Mouse (Mus musculus) megakaryocyte, embryonic 14.5 days (primary cell): ENCODE measurements around the gene Mamdc2. TPM values are rescaled to one million over a fixed set of nuclear protein-coding genes. Genes with fewer than 3 reads are reported as not detected.

Experiments used
- H3K27me3 ChIP-seq: replicated peaks from 2 replicates; pipeline ENCODE3; 2012; ENCODE audit warnings: inconsistent platforms
- H3K36me3 ChIP-seq: replicated peaks from 2 replicates; pipeline ENCODE3; 2012; ENCODE audit warnings: low read length, inconsistent platforms, mixed read lengths
- H3K4me1 ChIP-seq: 2 replicates; pipeline ENCODE4 v1.6.1; 2012; ENCODE audit warnings: inconsistent platforms
- H3K4me3 ChIP-seq: replicated peaks from 2 replicates; pipeline ENCODE3; 2012; ENCODE audit warnings: moderate library complexity, mild to moderate bottlenecking, inconsistent platforms
- H3K9me3 ChIP-seq: 2 replicates; pipeline ENCODE4 v1.6.1; 2012; ENCODE audit warnings: inconsistent platforms
- FLI1 ChIP-seq: IDR thresholded peaks from 2 replicates; pipeline ENCODE4 v1.6.1; 2012; ENCODE audit warnings: low read length, inconsistent platforms, mixed read lengths
- GATA1 ChIP-seq: IDR thresholded peaks from 3 replicates; pipeline ENCODE4 v1.6.1; 2012; ENCODE audit warnings: mixed read lengths, low read length, inconsistent platforms, borderline replicate concordance
- polyA plus RNA-seq: library from polyadenylated mRNA; stranded (reverse); fragments of >175 nt; gene quantifications from 2 replicates; pipeline ENCODE4 v1.2.3, GENCODE M21; 2012; ENCODE audit warnings: low replicate concordance; ENCODE audit not compliant: insufficient read depth

Mamdc2 gene
- polyA plus RNA-seq, 1 experiment = 0.28 TPM

GRCm38 (mm10) chr19:23332883-23333282 lies 115.4 kb downstream of the Mamdc2 start:
- H3K9me3 ChIP-seq = no peaks in the 10 kb centered on the region
- no peaks in the 10 kb centered on the region for H3K36me3 ChIP-seq
- H3K27me3 ChIP-seq = no peaks in the 10 kb centered on the region
- H3K4me1 ChIP-seq = peaks cover 43% of the 10 kb centered on the region
- H3K4me3 ChIP-seq = no peak overlapping the region
- no peak for TF ChIP-seq FLI1
- TF ChIP-seq GATA1 = no peak

DNA sequence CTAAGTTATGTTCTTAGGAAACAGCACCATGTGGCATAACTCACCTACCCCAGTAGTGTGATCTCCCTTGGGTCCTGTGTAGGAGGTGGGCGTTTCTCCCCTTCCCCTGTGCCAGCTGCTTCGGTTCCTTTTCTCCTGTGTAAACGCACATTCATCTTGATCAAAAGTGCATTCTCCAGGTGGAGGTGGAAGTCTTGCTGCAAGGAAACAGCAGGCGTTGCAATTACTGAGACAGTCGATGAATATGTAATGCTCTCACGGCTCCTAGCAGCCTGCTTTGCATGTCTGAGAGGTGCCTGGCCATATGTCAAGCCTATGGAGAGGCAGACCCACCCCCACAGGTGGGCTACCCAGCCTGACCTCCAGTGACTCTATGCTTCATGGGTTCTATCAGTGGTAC lies 117.4 kb downstream of the Mamdc2 start:
- Histone ChIP-seq H3K27me3 (no peaks in the 10 kb centered on the region), H3K9me3 (no peaks in the 10 kb centered on the region), H3K36me3 (no peaks in the 10 kb centered on the region), H3K4me1 (peaks cover 58% of the 10 kb centered on the region), H3K4me3 (no peak overlapping the region)
- TF ChIP-seq GATA1 (no peak), FLI1 (no peak)

GRCm38 (mm10) chr19:23329346-23329745 lies 118.9 kb downstream of the Mamdc2 start:
- Histone ChIP-seq H3K27me3 (no peaks in the 10 kb centered on the region), H3K9me3 (no peaks in the 10 kb centered on the region), H3K4me1 (peaks cover 69% of the 10 kb centered on the region), H3K36me3 (no peaks in the 10 kb centered on the region), H3K4me3 (no peak overlapping the region)
- TF ChIP-seq GATA1 = no peak
- TF ChIP-seq FLI1 = no peak

GRCm38 (mm10) chr19:23327056-23327640 lies 121.1 kb downstream of the Mamdc2 start:
- Histone ChIP-seq H3K27me3 (no peaks in the 10 kb centered on the region), H3K36me3 (no peaks in the 10 kb centered on the region), H3K4me3 (no peak overlapping the region), H3K4me1 (peaks cover 82% of the 10 kb centered on the region), H3K9me3 (no peaks in the 10 kb centered on the region)
- TF ChIP-seq FLI1 (no peak), GATA1 (no peak)

GRCm38 (mm10) chr19:23323107-23323506 lies 125.1 kb downstream of the Mamdc2 start:
- no peaks in the 10 kb centered on the region for H3K36me3 ChIP-seq
- H3K27me3 ChIP-seq = no peaks in the 10 kb centered on the region
- TF ChIP-seq GATA1 (no peak), FLI1 (no peak)
- H3K9me3 ChIP-seq = no peaks in the 10 kb centered on the region
- H3K4me3 ChIP-seq = peak overlapping the region; percentile 39
- H3K4me1 ChIP-seq = peaks cover 57% of the 10 kb centered on the region

GRCm38 (mm10) chr19:23317989-23318358 lies 130.3 kb downstream of the Mamdc2 start:
- no peaks in the 10 kb centered on the region for H3K36me3 ChIP-seq
- no peaks in the 10 kb centered on the region for H3K27me3 ChIP-seq
- no peaks in the 10 kb centered on the region for H3K9me3 ChIP-seq
- H3K4me1 ChIP-seq = peaks cover 40% of the 10 kb centered on the region
- TF ChIP-seq FLI1 = no peak
- TF ChIP-seq GATA1 = no peak
- H3K4me3 ChIP-seq = no peak overlapping the region

GRCm38 (mm10) chr19:23317295-23317988 lies 130.8 kb downstream of the Mamdc2 start:
- H3K4me1 ChIP-seq = peaks cover 34% of the 10 kb centered on the region
- TF ChIP-seq FLI1 (no peak), GATA1 (no peak)
- no peaks in the 10 kb centered on the region for H3K9me3 ChIP-seq
- no peak overlapping the region for H3K4me3 ChIP-seq
- no peaks in the 10 kb centered on the region for H3K36me3 ChIP-seq
- no peaks in the 10 kb centered on the region for H3K27me3 ChIP-seq

GRCm38 (mm10) chr19:23316851-23317250 lies 131.4 kb downstream of the Mamdc2 start:
- TF ChIP-seq GATA1 (no peak), FLI1 (no peak)
- H3K36me3 ChIP-seq = no peaks in the 10 kb centered on the region
- no peaks in the 10 kb centered on the region for H3K27me3 ChIP-seq
- no peak overlapping the region for H3K4me3 ChIP-seq
- H3K9me3 ChIP-seq = no peaks in the 10 kb centered on the region
- H3K4me1 ChIP-seq = peaks cover 29% of the 10 kb centered on the region

GRCm38 (mm10) chr19:23309979-23310378 lies 138.3 kb downstream of the Mamdc2 start:
- TF ChIP-seq FLI1 (no peak), GATA1 (no peak)
- no peaks in the 10 kb centered on the region for H3K36me3 ChIP-seq

GRCm38 (mm10) chr19:23306671-23307070 lies 141.6 kb downstream of the Mamdc2 start:
- no peak overlapping the region for H3K4me3 ChIP-seq
- no peaks in the 10 kb centered on the region for H3K9me3 ChIP-seq
- H3K4me1 ChIP-seq = peaks cover 12% of the 10 kb centered on the region; the same call in 1 of the 2 replicates
- H3K36me3 ChIP-seq = no peaks in the 10 kb centered on the region
- H3K27me3 ChIP-seq = no peaks in the 10 kb centered on the region
- no peak for TF ChIP-seq FLI1
- TF ChIP-seq GATA1 = no peak

More at GRCm38 (mm10) chr19:23309979-23310378, 138.3 kb downstream of the Mamdc2 start:
- Histone ChIP-seq H3K27me3 (no peaks in the 10 kb centered on the region), H3K9me3 (no peaks in the 10 kb centered on the region), H3K4me3 (no peak overlapping the region), H3K4me1 (peaks cover 14% of the 10 kb centered on the region)
